Comparison of ENCODE assay signal across 8 mouse cellular contexts in genomic region chr6:107530621-107531285, GRCm38 (mm10). TPM values are rescaled to one million over a fixed set of nuclear protein-coding genes. Genes with fewer than 3 reads are reported as not detected.
DNase-seq lines count a peak whose midpoint lies in the region; ATAC-seq lines count a peak whose summit lies in the region.

No protein-coding gene starts in this region.

- DNase-seq in lung, postnatal 10 days, result no peak
- peak; percentile 56 for DNase-seq in cerebellum, adult 9-11 months
- no peak for DNase-seq in thymus, postnatal 4 days
- DNase-seq in spleen, adult 12 weeks (ENCODE audit: low spot score), result no peak
- DNase-seq in thymus, postnatal 25 days, result no peak

- ATAC-seq in lung, embryonic 15.5 days (ENCODE audit: borderline replicate concordance, extremely low read depth, low FRiP score, low TSS enrichment), result no peak
- ATAC-seq in hematopoietic stem cell, adult 5-6 weeks (replicated peaks in 1 of 2; ENCODE audit: insufficient read depth in 1 of 2, low FRiP score in 2 of 2, low TSS enrichment in 1 of 2, low read depth in 1 of 2, poor library complexity in 2 of 2, severe bottlenecking in 2 of 2), result peak; percentile 76 to 88
- ATAC-seq in midbrain, embryonic 12.5 days (ENCODE audit: low FRiP score, low read depth), result peak; percentile 16; the same call in 1 of the 2 replicates

- H3K4me3 ChIP-seq in lung, embryonic 15.5 days, result peak overlapping the region; percentile 55
- peak overlapping the region; percentile 89 for H3K4me3 ChIP-seq in midbrain, embryonic 12.5 days

- 3% methylated on average over 15 of the region's 15 CpGs for WGBS in lung, embryonic 15.5 days
- WGBS in midbrain, embryonic 12.5 days, result 2% methylated on average over 15 of the region's 15 CpGs

- peaks cover 30% of the 10 kb centered on the region for H3K27me3 ChIP-seq in lung, embryonic 15.5 days
- no peaks in the 10 kb centered on the region for H3K27me3 ChIP-seq in midbrain, embryonic 12.5 days

- peak overlapping the region; percentile 27; the same call in 1 of the 2 replicates for H3K9ac ChIP-seq in lung, embryonic 15.5 days
- H3K9ac ChIP-seq in midbrain, embryonic 12.5 days (replicated peaks), result peak overlapping the region; percentile 93

- no peak overlapping the region for H3K27ac ChIP-seq in lung, embryonic 15.5 days
- peak overlapping the region; percentile 91 for H3K27ac ChIP-seq in midbrain, embryonic 12.5 days (replicated peaks)

- no peaks in the 10 kb centered on the region for H3K36me3 ChIP-seq in lung, embryonic 15.5 days
- H3K36me3 ChIP-seq in midbrain, embryonic 12.5 days, result no peaks in the 10 kb centered on the region

- H3K9me3 ChIP-seq in lung, embryonic 15.5 days, result no peaks in the 10 kb centered on the region
- H3K9me3 ChIP-seq in midbrain, embryonic 12.5 days, result no peaks in the 10 kb centered on the region

- peak overlapping the region; percentile 98 for H3K4me2 ChIP-seq in lung, embryonic 15.5 days
- peak overlapping the region; percentile 70 for H3K4me2 ChIP-seq in midbrain, embryonic 12.5 days (replicated peaks)

- no peaks in the 10 kb centered on the region for H3K4me1 ChIP-seq in lung, embryonic 15.5 days
- peaks cover 40% of the 10 kb centered on the region for H3K4me1 ChIP-seq in midbrain, embryonic 12.5 days

RNA-seq across cellular contexts. Expression of gene Lrrn1, which starts 1.2 kb away (rescaled TPM):
- polyA plus RNA-seq in lung, embryonic 15.5 days (2015; fragmentation: Nextera tagmentation; extraction: Ambion mirVana), result 8.3 and 8.7 TPM in 2 replicates
- total RNA-seq in hematopoietic stem cell, adult 5-6 weeks (2017), result 0.44 TPM in 1 of 2 replicates, not detected in the other
- polyA plus RNA-seq in midbrain, embryonic 12.5 days (2016; fragmentation: Nextera tagmentation; extraction: Ambion mirVana), result 94.2 and 97.5 TPM in 2 replicates
